Mouse (Mus musculus): ENCODE data around the gene Fetub. TPM values are rescaled to one million over a fixed set of nuclear protein-coding genes. Genes with fewer than 3 reads are reported as not detected.
A peak's percentile ranks its signal among the peaks of the same experiment; 100 is the strongest.
"Not testable (repeated sequence)": the region's sequence is repeated elsewhere in the genome, so short reads cannot be mapped to it uniquely, and the experiment has no call there.

Fetub gene
- total and polyA plus RNA-seq, 2 experiments, result 107 to 419 TPM

DNA sequence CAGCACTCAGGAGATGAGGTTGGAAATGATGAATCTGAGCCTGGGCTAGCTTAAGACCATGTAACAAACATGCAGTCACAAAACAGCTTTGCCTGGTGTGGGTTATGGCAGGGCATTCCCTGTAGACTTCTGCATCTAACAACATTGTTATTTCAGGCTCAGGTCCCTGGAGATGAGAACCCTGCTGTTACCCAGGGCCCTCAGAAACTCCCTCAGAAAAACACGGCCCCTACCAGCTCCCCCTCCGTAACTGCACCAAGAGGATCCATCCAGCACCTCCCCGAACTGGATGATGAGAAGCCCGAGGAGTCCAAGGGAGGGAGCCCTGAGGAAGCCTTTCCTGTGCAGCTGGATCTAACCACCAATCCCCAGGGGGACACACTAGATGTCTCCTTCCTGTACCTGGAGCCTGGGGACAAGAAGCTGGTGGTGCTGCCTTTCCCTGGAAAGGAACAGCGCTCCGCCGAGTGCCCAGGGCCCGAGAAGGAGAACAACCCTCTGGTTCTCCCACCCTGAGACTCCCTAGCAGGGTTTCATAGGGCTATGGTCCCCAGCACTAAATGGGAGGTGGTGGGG lies 21.1 kb downstream of the Fetub start:
- TF ChIP-seq CTCF (IDR thresholded peaks at IDR 0.05; ENCODE audit: low read depth, low read length) (no peak), POLR2A (IDR thresholded peaks at IDR 0.05; ENCODE audit: extremely low read depth, insufficient read depth, low read length) (no peak)
- H3K4me3 ChIP-seq (ENCODE audit: insufficient read depth, low read depth, low read length), result no peak overlapping the region
- no peak for DNase-seq (ENCODE audit: extremely low read depth, low read depth, low spot score)
- H3K27ac ChIP-seq (replicated peaks; ENCODE audit: insufficient read depth, low read depth, low read length), result no peak overlapping the region
- no peaks in the 10 kb centered on the region for H3K4me1 ChIP-seq (ENCODE audit: control insufficient read depth, insufficient read depth, low read length)
- WGBS, result 87% methylated on average over 8 of the region's 8 CpGs
- no peak overlapping the region for H3K9ac ChIP-seq (ENCODE audit: low read depth, low read length)
- peaks cover 49% of the 10 kb centered on the region for H3K36me3 ChIP-seq (ENCODE audit: control insufficient read depth, insufficient read depth, low read length)
- no peaks in the 10 kb centered on the region for H3K27me3 ChIP-seq (ENCODE audit: control insufficient read depth, insufficient read depth, low read length)
- no peaks in the 10 kb centered on the region for H3K79me2 ChIP-seq (ENCODE audit: control insufficient read depth, insufficient read depth, low read length)

DNA sequence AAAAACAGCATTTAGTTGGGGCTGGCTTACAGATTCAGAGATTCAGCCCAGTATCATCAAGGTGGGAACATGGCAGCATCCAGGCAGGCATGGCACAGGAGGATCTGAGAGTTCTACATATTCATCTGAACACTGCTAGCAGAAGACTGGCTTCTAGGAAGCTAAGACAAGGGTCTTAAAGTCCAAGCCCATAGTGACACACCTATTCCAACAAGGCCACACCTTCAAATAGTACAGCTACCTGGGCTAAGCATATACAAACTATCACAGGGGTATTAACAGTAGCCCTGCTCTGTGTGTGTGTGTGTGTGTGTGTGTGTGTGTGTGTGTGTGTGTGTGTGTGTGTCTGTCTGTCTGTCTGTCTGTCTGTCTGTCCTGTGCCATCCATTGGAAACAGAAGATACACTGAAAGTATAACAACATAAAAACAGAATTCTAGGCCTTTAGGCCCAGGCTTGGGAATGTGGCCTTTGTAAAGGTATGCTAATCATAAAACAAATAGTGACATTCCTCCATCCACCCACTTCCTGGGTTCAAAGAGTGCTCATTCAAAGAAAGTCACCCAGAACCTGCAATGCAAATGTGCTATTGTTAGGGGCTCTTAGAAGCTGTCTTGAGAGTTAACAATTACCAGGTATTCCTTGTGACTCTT lies 23.8 kb downstream of the Fetub start:
- peaks cover 32% of the 10 kb centered on the region for H3K36me3 ChIP-seq (ENCODE audit: control insufficient read depth, insufficient read depth, low read length)
- not testable (repeated sequence) for DNase-seq (ENCODE audit: extremely low read depth, low read depth, low spot score); H3K79me2 ChIP-seq (ENCODE audit: control insufficient read depth, insufficient read depth, low read length); H3K9ac ChIP-seq (ENCODE audit: low read depth, low read length); H3K27me3 ChIP-seq (ENCODE audit: control insufficient read depth, insufficient read depth, low read length); H3K4me1 ChIP-seq (ENCODE audit: control insufficient read depth, insufficient read depth, low read length); H3K4me3 ChIP-seq (ENCODE audit: insufficient read depth, low read depth, low read length); H3K27ac ChIP-seq (replicated peaks; ENCODE audit: insufficient read depth, low read depth, low read length)

DNA sequence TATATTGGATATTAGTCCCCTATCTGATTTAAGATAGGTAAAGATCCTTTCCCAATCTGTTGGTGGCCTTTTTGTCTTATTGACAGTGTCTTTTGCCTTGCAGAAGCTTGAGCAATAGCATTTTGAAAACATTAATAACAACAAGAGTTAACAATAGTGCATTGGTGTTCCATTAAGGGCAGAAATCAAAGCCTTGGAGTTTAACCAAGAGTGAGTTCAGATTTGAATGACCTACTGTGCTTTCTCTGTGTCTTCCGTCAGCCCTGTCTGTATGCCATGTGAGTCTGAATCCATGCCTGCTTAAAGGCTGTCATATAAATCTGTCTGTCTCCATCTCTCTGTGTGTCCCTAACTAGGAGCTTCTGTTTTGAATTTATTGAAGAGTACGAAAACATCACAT lies 29.2 kb downstream of the Fetub start:
- Histone ChIP-seq H3K36me3 (ENCODE audit: control insufficient read depth, insufficient read depth, low read length) (no peaks in the 10 kb centered on the region), H3K27ac (replicated peaks; ENCODE audit: insufficient read depth, low read depth, low read length) (0 out of 2 replicates have a peak overlapping the region, but pooled peaks have one; percentile 34), H3K27me3 (ENCODE audit: control insufficient read depth, insufficient read depth, low read length) (no peaks in the 10 kb centered on the region), H3K79me2 (ENCODE audit: control insufficient read depth, insufficient read depth, low read length) (no peaks in the 10 kb centered on the region; the same call in 1 of the 2 replicates), H3K4me1 (ENCODE audit: control insufficient read depth, insufficient read depth, low read length) (peaks cover 11% of the 10 kb centered on the region), H3K9ac (ENCODE audit: low read depth, low read length) (no peak overlapping the region), H3K4me3 (ENCODE audit: insufficient read depth, low read depth, low read length) (no peak overlapping the region)
- WGBS, result 19% methylated on average over 2 of the region's 2 CpGs
- TF ChIP-seq CTCF (IDR thresholded peaks at IDR 0.05; ENCODE audit: low read depth, low read length) (no peak), POLR2A (IDR thresholded peaks at IDR 0.05; ENCODE audit: extremely low read depth, insufficient read depth, low read length) (no peak)
- DNase-seq (ENCODE audit: extremely low read depth, low read depth, low spot score), result peak; percentile 96

DNA sequence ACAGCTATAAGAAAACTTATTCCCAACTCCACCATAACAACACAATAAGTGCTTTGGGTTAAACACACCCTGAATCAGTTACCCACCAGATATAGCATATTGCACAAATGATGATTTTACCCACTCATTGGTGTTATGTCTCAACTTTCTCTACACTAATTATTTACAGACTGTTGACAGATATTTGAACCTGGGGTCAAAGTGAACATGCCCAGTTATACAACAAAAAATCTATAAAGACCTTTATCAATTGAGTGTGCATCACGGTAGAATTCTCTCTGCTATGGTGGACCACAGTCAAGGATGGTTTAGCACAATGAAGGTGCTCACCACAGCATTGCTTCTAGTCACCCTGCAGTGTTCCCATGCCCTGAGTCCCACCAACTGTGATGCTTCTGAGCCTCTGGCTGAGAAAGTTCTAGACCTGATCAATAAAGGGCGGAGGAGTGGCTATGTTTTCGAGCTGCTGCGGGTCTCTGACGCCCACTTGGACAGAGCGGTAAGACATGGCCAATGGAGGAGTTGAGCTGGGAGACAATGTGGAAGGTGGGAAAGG lies 32.8 kb downstream of the Fetub start, which contains the start of gene Hrg:
TSS of gene Hrg (plus strand) at position 233 of the 556 bp plus-strand sequence.
- Histone ChIP-seq H3K36me3 (ENCODE audit: control insufficient read depth, insufficient read depth, low read length) (peaks cover 25% of the 10 kb centered on the region), H3K27ac (replicated peaks; ENCODE audit: insufficient read depth, low read depth, low read length) (peak within 1 kb of the TSS; percentile 92), H3K9ac (ENCODE audit: low read depth, low read length) (peak within 1 kb of the TSS; percentile 80), H3K4me3 (ENCODE audit: insufficient read depth, low read depth, low read length) (peak within 1 kb of the TSS; percentile 51), H3K27me3 (ENCODE audit: control insufficient read depth, insufficient read depth, low read length) (no peaks in the 10 kb centered on the region), H3K79me2 (ENCODE audit: control insufficient read depth, insufficient read depth, low read length) (no peaks in the 10 kb centered on the region; the same call in 1 of the 2 replicates), H3K4me1 (ENCODE audit: control insufficient read depth, insufficient read depth, low read length) (peaks cover 25% of the 10 kb centered on the region)
- peak; percentile 92 for DNase-seq (ENCODE audit: extremely low read depth, low read depth, low spot score)
- TF ChIP-seq POLR2A (IDR thresholded peaks at IDR 0.05; ENCODE audit: extremely low read depth, insufficient read depth, low read length) (peak; percentile 63; the same call in 1 of the 2 replicates), CTCF (IDR thresholded peaks at IDR 0.05; ENCODE audit: low read depth, low read length) (no peak)
- 30% methylated on average over 6 of the region's 6 CpGs for WGBS

GRCm38 (mm10) chr16:22953069-22953468 lies 34.9 kb downstream of the Fetub start:
- peak overlapping the region; percentile 92 for H3K27ac ChIP-seq (replicated peaks; ENCODE audit: insufficient read depth, low read depth, low read length)
- 1% methylated on average over 4 of the region's 4 CpGs for WGBS
- H3K9ac ChIP-seq (ENCODE audit: low read depth, low read length), result peak overlapping the region; percentile 67
- TF ChIP-seq POLR2A (IDR thresholded peaks at IDR 0.05; ENCODE audit: extremely low read depth, insufficient read depth, low read length) (no peak), CTCF (IDR thresholded peaks at IDR 0.05; ENCODE audit: low read depth, low read length) (peak; percentile 41; the same call in 1 of the 2 replicates)
- peak; percentile 84 for DNase-seq (ENCODE audit: extremely low read depth, low read depth, low spot score)
- no peaks in the 10 kb centered on the region for H3K27me3 ChIP-seq (ENCODE audit: control insufficient read depth, insufficient read depth, low read length)
- peak overlapping the region; percentile 51 for H3K4me3 ChIP-seq (ENCODE audit: insufficient read depth, low read depth, low read length)
- no peaks in the 10 kb centered on the region; the same call in 1 of the 2 replicates for H3K79me2 ChIP-seq (ENCODE audit: control insufficient read depth, insufficient read depth, low read length)
- H3K36me3 ChIP-seq (ENCODE audit: control insufficient read depth, insufficient read depth, low read length), result peaks cover 46% of the 10 kb centered on the region
- peaks cover 22% of the 10 kb centered on the region for H3K4me1 ChIP-seq (ENCODE audit: control insufficient read depth, insufficient read depth, low read length)
